Mouse (Mus musculus): ENCODE data around the gene Slc17a1.

Slc17a1 gene

DNA sequence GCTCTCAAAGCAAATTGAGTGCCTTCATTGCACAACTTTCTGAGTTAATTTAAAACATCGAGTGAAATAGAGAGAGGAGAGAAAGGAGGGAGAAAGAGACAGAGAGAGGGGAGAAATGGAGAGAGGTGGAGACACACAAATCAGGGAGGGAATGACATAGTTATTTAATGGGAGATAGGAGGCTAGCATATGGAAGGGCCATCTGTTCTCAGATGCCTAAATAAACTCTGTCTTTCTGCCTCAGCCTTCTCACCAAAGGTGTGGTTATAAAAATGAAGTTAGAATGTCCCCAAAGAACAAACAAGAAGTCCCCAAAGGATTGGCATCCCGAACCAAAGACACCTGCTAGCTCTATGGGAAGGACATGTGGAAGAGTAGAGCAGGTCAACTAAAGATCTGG lies 18.3 kb upstream of the Slc17a1 start:
- Histone ChIP-seq H3K9me3 (ENCODE audit: low read length) (no peaks in the 10 kb centered on the region), H3K4me1 (replicated peaks; ENCODE audit: low read depth, low read length) (no peaks in the 10 kb centered on the region), H3K36me3 (ENCODE audit: insufficient read depth, low read length) (no peaks in the 10 kb centered on the region), H3K27me3 (ENCODE audit: insufficient read depth, low read length) (no peaks in the 10 kb centered on the region), H3K4me3 (replicated peaks; ENCODE audit: low read length) (no peak overlapping the region)
- TF ChIP-seq NANOG (IDR thresholded peaks at IDR 0.05; ENCODE audit: borderline replicate concordance, low read length) (no peak), CTCF (conservative IDR thresholded peaks at IDR 0.05; ENCODE audit: low read length) (no peak), POU5F1 (IDR thresholded peaks at IDR 0.05; ENCODE audit: borderline replicate concordance, low read length) (no peak)

GRCm38 (mm10) chr13:23856401-23856800 lies 11.1 kb upstream of the Slc17a1 start:
- H3K9me3 ChIP-seq (ENCODE audit: low read length) = no peaks in the 10 kb centered on the region

GRCm38 (mm10) chr13:23861815-23862214 lies 5.7 kb upstream of the Slc17a1 start:
- Histone ChIP-seq H3K9me3 (ENCODE audit: low read length) (no peaks in the 10 kb centered on the region), H3K27me3 (ENCODE audit: insufficient read depth, low read length) (no peaks in the 10 kb centered on the region), H3K4me3 (replicated peaks; ENCODE audit: low read length) (no peak overlapping the region), H3K4me1 (replicated peaks; ENCODE audit: low read depth, low read length) (no peaks in the 10 kb centered on the region), H3K36me3 (ENCODE audit: insufficient read depth, low read length) (no peaks in the 10 kb centered on the region)
- TF ChIP-seq NANOG (IDR thresholded peaks at IDR 0.05; ENCODE audit: borderline replicate concordance, low read length) (no peak), POU5F1 (IDR thresholded peaks at IDR 0.05; ENCODE audit: borderline replicate concordance, low read length) (no peak), CTCF (conservative IDR thresholded peaks at IDR 0.05; ENCODE audit: low read length) (no peak)

More at GRCm38 (mm10) chr13:23856401-23856800, 11.1 kb upstream of the Slc17a1 start:
- Histone ChIP-seq H3K4me3 (replicated peaks; ENCODE audit: low read length) (no peak overlapping the region), H3K27me3 (ENCODE audit: insufficient read depth, low read length) (no peaks in the 10 kb centered on the region), H3K36me3 (ENCODE audit: insufficient read depth, low read length) (no peaks in the 10 kb centered on the region), H3K4me1 (replicated peaks; ENCODE audit: low read depth, low read length) (no peaks in the 10 kb centered on the region)
- TF ChIP-seq POU5F1 (IDR thresholded peaks at IDR 0.05; ENCODE audit: borderline replicate concordance, low read length) (no peak), NANOG (IDR thresholded peaks at IDR 0.05; ENCODE audit: borderline replicate concordance, low read length) (no peak), CTCF (conservative IDR thresholded peaks at IDR 0.05; ENCODE audit: low read length) (no peak)

DNA sequence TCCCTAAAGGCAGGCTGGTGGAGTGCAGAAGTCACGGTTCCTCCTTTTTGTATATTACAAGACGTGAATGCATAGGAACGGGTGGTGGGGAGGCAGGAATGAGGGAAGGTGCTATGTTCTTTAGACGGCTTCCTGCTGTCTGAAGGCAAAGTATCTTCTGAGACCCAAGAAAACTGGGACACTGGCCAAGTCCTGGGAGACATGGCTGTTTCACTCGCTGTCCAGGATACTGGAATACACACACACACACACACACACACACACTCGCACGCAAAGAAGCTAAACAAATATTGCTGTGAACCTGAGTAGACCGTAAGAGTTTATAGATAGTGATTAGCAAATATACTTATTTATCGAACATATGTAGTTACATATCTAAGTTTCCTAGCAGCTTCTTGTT lies 2.8 kb upstream of the Slc17a1 start:
- Histone ChIP-seq H3K36me3 (ENCODE audit: insufficient read depth, low read length) (no peaks in the 10 kb centered on the region), H3K4me3 (replicated peaks; ENCODE audit: low read length) (no peak overlapping the region), H3K9me3 (ENCODE audit: low read length) (no peaks in the 10 kb centered on the region), H3K4me1 (replicated peaks; ENCODE audit: low read depth, low read length) (no peaks in the 10 kb centered on the region), H3K27me3 (ENCODE audit: insufficient read depth, low read length) (no peaks in the 10 kb centered on the region)
- TF ChIP-seq NANOG (IDR thresholded peaks at IDR 0.05; ENCODE audit: borderline replicate concordance, low read length) (no peak), CTCF (conservative IDR thresholded peaks at IDR 0.05; ENCODE audit: low read length) (no peak), POU5F1 (IDR thresholded peaks at IDR 0.05; ENCODE audit: borderline replicate concordance, low read length) (no peak)

DNA sequence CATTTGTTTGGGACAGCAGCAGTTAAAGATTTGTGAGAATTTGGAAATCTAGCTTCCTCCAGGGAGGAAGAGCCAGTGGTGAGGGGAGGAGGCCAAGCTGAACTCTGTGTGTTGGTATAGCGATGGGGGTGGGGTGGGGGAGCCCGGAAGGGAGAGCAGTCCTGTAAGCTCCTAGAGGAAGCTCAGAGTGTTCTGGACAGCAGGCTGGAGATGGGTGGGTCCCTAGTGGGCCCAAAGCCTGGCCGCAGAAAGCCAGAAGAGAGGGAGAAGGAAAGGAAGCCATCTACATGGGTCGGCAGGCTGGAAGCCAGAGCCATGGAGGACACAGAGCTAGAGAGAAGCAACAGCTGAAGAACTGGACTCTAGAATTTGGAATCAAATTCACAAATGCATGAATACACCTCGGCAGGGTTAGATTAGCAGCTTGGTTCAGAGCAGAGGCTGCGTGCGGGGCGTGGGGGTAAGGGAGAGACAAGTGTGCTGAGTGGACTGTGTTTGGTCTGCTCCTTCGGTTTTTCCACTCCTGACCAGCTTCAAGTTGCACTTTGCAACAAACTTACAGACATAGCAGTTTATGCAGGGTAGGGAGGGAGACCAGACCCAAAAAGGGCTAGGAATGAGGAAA lies 1.4 kb upstream of the Slc17a1 start:
- Histone ChIP-seq H3K4me1 (replicated peaks; ENCODE audit: low read depth, low read length) (no peaks in the 10 kb centered on the region), H3K36me3 (ENCODE audit: insufficient read depth, low read length) (no peaks in the 10 kb centered on the region), H3K4me3 (replicated peaks; ENCODE audit: low read length) (no peak overlapping the region), H3K9me3 (ENCODE audit: low read length) (no peaks in the 10 kb centered on the region), H3K27me3 (ENCODE audit: insufficient read depth, low read length) (no peaks in the 10 kb centered on the region)
- TF ChIP-seq NANOG (IDR thresholded peaks at IDR 0.05; ENCODE audit: borderline replicate concordance, low read length) (no peak), POU5F1 (IDR thresholded peaks at IDR 0.05; ENCODE audit: borderline replicate concordance, low read length) (no peak), CTCF (conservative IDR thresholded peaks at IDR 0.05; ENCODE audit: low read length) (no peak)

GRCm38 (mm10) chr13:23867000-23867399 lies 550 bp upstream of the Slc17a1 start:
- TF ChIP-seq CTCF (conservative IDR thresholded peaks at IDR 0.05; ENCODE audit: low read length) (no peak), POU5F1 (IDR thresholded peaks at IDR 0.05; ENCODE audit: borderline replicate concordance, low read length) (no peak), NANOG (IDR thresholded peaks at IDR 0.05; ENCODE audit: borderline replicate concordance, low read length) (no peak)
- no peaks in the 10 kb centered on the region for H3K36me3 ChIP-seq (ENCODE audit: insufficient read depth, low read length)
- no peak overlapping the region for H3K4me3 ChIP-seq (replicated peaks; ENCODE audit: low read length)
- H3K4me1 ChIP-seq (replicated peaks; ENCODE audit: low read depth, low read length) = no peaks in the 10 kb centered on the region
- H3K9me3 ChIP-seq (ENCODE audit: low read length) = no peaks in the 10 kb centered on the region
- no peaks in the 10 kb centered on the region for H3K27me3 ChIP-seq (ENCODE audit: insufficient read depth, low read length)

DNA sequence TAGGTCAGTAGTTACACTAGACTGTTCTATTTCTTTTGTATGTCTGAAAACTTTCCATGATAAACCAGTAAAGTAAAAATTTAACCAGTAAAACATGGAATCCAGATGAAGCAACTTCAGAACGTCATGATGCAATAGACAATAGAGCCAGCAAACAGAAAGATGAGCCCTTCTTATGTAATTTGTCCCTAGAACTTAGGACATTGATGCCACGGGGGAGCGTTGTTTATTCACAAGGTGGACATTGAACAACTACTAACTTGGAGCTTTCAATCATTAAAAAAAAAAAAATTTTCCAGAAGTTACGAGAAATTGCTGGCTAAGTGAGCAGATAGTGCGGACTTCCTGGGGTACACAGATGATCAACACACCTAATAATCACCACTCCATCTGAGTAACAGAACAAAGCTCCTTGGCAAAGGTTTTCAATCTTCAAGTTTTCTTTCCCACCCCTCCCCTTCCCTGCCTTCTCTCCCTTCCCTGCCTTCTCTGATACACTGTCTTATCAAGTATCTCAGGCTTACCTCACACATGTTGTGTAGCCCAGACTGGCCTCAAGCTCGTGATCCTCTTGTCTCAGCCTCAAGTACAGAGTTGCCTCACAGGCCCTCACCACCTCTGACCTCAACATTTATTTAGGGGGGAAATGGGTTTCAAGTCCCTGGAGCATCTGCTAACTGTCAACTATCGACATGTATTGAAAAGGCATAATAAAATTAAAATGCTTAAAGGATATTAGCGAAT lies 1.4 kb downstream of the Slc17a1 start:
- TF ChIP-seq CTCF (conservative IDR thresholded peaks at IDR 0.05; ENCODE audit: low read length) = no peak
- TF ChIP-seq NANOG (IDR thresholded peaks at IDR 0.05; ENCODE audit: borderline replicate concordance, low read length) = no peak
- TF ChIP-seq POU5F1 (IDR thresholded peaks at IDR 0.05; ENCODE audit: borderline replicate concordance, low read length) = no peak

GRCm38 (mm10) chr13:23869996-23870395 lies 2.4 kb downstream of the Slc17a1 start:
- H3K36me3 ChIP-seq (ENCODE audit: insufficient read depth, low read length) = no peaks in the 10 kb centered on the region
- no peaks in the 10 kb centered on the region for H3K4me1 ChIP-seq (replicated peaks; ENCODE audit: low read depth, low read length)
- no peak overlapping the region for H3K4me3 ChIP-seq (replicated peaks; ENCODE audit: low read length)
- no peak for TF ChIP-seq NANOG (IDR thresholded peaks at IDR 0.05; ENCODE audit: borderline replicate concordance, low read length)
- TF ChIP-seq CTCF (conservative IDR thresholded peaks at IDR 0.05; ENCODE audit: low read length) = no peak
- TF ChIP-seq POU5F1 (IDR thresholded peaks at IDR 0.05; ENCODE audit: borderline replicate concordance, low read length) = no peak
- H3K27me3 ChIP-seq (ENCODE audit: insufficient read depth, low read length) = no peaks in the 10 kb centered on the region
- no peaks in the 10 kb centered on the region for H3K9me3 ChIP-seq (ENCODE audit: low read length)

More for the DNA sequence above, 1.4 kb downstream of the Slc17a1 start:
- H3K9me3 ChIP-seq (ENCODE audit: low read length) = no peaks in the 10 kb centered on the region
- no peaks in the 10 kb centered on the region for H3K4me1 ChIP-seq (replicated peaks; ENCODE audit: low read depth, low read length)
- H3K4me3 ChIP-seq (replicated peaks; ENCODE audit: low read length) = no peak overlapping the region
- no peaks in the 10 kb centered on the region for H3K36me3 ChIP-seq (ENCODE audit: insufficient read depth, low read length)
- no peaks in the 10 kb centered on the region for H3K27me3 ChIP-seq (ENCODE audit: insufficient read depth, low read length)

Measured in E14TG2a.4 (cell line).